Mouse (Mus musculus) liver, adult 2 months (tissue): ENCODE results near the gene Timm44.

ENCODE experiments used
- CTCF ChIP-seq: fragments of 200-500 bp; IDR thresholded peaks from 2 replicates; pipeline ENCODE4 v1.5.1; 2011; ENCODE audit warnings: low read depth, low read length, control low read depth
- POLR2A ChIP-seq: fragments of 200-500 bp; IDR thresholded peaks from 2 replicates; pipeline ENCODE4 v1.6.1; 2011; ENCODE audit warnings: low read length, control low read depth; ENCODE audit not compliant: insufficient read depth; ENCODE audit errors: extremely low read depth

DNA sequence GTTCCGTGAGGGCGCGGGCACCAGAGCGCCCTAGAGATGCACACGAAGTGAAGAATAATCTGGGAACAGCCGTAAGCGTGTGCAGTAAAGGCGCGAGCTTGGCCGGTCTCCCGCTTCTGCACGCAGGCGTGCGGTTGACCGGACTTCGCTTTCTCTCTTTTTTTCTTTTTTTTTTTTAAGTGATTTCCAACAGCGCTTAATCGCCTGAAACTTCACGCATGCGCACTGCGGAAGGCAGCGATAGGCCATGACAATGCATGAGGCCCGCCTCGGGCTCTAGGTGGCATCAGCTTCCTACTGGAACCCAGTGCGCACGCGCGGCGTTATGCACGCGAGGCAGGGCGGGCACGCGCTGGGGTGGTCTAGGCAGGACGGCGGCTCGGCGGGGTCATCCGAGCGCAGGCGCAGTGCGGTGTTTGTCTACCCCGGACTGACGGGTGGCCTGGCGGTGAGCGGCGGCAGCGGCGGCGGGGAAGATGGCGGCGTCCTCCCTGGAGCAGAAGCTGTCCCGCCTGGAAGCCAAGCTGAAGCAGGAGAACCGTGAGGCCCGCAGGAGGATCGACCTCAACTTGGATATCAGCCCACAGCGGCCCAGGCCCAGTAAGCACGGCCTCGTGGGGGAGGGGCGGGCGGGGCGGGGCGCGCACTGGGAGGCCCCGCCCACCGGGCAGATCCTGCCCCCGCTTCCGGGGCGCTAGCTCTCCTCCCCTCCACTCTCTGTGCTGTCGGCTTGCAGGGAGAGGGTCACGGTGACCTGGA, 37.1 kb downstream of the Timm44 start, which contains the start of the genes Map2k7 and Gm49320:
- TF ChIP-seq POLR2A (peak; percentile 80), CTCF (peak; percentile 53)
